Mouse (Mus musculus): ENCODE data around the gene Kmt5a. TPM values are rescaled to one million over a fixed set of nuclear protein-coding genes. Genes with fewer than 3 reads are reported as not detected.

The Kmt5a gene
- polyA plus RNA-seq, 1 experiment from 2014 or later: 23.1 TPM

DNA sequence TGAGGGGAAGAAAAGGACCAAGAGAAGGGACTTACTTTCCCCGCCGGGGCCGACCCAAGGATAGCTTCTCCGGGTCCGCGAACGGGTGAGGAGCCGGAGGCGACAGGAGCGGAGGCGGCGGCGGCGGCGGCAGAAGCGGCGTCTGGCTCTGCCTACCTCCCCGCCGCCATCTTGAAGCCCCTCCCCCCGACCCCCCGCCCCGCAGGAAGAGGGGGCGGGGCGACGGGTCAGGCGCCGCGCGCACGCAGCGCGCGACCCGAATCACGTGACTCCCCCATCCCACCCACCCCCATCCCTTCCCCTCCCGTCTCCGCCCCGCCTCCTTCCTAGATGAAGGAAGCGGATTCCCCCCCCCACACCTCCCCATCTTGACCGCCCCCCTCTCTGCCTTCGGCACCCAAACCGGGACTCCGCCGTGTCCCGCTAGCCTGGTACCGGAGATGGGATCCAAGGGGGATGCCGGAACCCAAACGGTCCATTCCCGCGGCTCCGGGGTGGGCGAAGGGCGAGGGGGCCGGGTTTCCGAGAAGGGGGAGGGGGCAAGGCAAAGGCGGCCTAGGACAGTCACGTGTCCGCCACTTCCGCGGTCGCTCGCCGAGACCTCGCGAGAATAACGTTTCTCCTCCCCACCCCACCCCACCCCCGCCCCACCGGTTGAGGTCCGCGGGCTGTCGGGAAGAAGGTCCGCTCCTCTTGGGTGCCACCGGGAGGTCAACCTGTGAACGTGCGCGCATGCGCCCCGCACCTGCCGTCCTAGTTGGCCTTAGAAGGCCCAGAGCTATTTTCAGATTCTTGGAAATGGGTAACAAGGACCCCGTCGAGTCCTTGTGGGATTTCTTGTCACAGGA lies 14.1 kb upstream of the Kmt5a start, which contains the start of gene Sbno1:
TSS of gene Sbno1 (minus strand) at position 590 of the 848 bp plus-strand sequence.
- Histone ChIP-seq H3K36me3 (replicated peaks; ENCODE audit: control insufficient read depth, insufficient read depth) (no peaks in the 10 kb centered on the region), H3K4me2 (replicated peaks) (peak within 1 kb of the TSS; percentile 90), H3K4me1 (replicated peaks; ENCODE audit: control insufficient read depth, insufficient read depth, low read length) (peaks cover 9% of the 10 kb centered on the region; the same call in 1 of the 2 replicates), H3K27ac (peak within 1 kb of the TSS; percentile 90), H3K27me3 (ENCODE audit: control insufficient read depth, insufficient read depth, low read length) (no peaks in the 10 kb centered on the region), H3K4me3 (replicated peaks; ENCODE audit: low read length) (peak within 1 kb of the TSS; percentile 99), H3K9ac (peak within 1 kb of the TSS; percentile 92), H3K9me3 (ENCODE audit: control insufficient read depth, low read length) (no peaks in the 10 kb centered on the region)
- under 1% methylated on average over 58 of the region's 81 CpGs for WGBS
- ATAC-seq (ENCODE audit: low FRiP score): peak; percentile 94
- DNase-seq (ENCODE audit: low spot score): peak; percentile 92

DNA sequence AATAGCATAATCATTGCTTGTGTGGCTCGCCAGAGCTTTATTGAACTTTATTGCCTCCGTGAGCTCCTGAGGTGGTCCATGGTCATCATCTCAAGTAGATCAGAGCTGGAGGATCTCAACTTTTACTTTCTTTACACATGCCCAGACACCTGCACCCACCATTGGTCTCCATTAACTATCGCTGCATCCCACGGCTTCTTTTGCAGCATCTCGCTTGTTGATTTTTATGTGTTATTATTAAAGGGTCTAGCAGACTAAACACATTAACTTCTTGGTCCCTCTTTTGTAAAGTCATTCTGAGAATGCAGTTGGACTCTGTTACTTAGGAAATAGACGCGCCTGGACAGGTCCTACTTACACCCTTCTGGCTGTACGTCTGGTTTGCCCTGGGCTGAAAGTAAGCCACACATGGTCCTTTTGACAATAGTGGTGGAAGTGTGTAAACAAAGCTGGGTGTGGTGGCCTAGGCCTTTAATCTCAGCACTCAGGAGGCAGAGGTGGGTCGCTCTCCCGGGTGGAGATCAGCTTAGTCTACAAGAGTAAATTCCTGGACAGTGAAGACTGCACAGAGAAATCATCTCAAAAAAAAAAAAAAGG lies 13.2 kb upstream of the Kmt5a start:
- no peaks in the 10 kb centered on the region for H3K27me3 ChIP-seq (ENCODE audit: control insufficient read depth, insufficient read depth, low read length)
- no peak for ATAC-seq (ENCODE audit: low FRiP score)
- WGBS: 93% methylated on average over 10 of the region's 10 CpGs

DNA sequence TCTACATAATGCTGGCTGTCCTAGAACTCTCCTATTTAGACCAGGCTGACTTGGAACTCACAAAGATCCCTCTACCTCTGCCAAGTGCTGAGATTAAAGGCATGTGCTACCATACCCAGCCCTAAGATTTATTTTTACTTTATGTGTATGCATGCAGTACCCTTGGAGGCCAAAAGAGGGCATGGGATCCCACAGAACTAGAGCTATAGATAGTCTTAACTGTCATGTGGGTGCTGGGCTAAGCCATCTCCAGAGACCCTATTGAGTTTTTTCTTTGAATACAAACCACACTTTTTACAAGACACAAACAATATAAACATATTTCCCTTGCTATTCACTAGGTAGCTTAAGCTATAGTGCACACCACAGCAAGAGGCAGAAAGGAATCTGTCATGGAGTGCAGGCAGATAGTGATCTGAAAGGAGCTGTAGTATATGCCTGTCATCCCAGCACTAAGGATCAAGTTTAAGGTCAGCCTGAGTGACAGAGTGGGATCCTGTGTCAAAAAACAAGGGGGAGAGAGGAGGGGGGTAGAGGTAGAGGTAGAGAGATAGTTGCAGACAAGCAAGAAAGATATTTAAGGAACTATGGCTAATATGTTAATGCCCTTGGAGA lies 7.2 kb upstream of the Kmt5a start:
- Histone ChIP-seq H3K27me3 (ENCODE audit: control insufficient read depth, insufficient read depth, low read length) (no peaks in the 10 kb centered on the region), H3K4me2 (replicated peaks) (no peak overlapping the region), H3K27ac (no peak overlapping the region), H3K4me1 (replicated peaks; ENCODE audit: control insufficient read depth, insufficient read depth, low read length) (no peaks in the 10 kb centered on the region), H3K36me3 (replicated peaks; ENCODE audit: control insufficient read depth, insufficient read depth) (no peaks in the 10 kb centered on the region), H3K9ac (no peak overlapping the region), H3K4me3 (replicated peaks; ENCODE audit: low read length) (no peak overlapping the region), H3K9me3 (ENCODE audit: control insufficient read depth, low read length) (no peaks in the 10 kb centered on the region)
- peak; percentile 73 for DNase-seq (ENCODE audit: low spot score)
- ATAC-seq (ENCODE audit: low FRiP score): peak; percentile 59; the same call in 1 of the 2 replicates

More for the DNA sequence above, 13.2 kb upstream of the Kmt5a start:
- peak overlapping the region; percentile 99 for H3K4me3 ChIP-seq (replicated peaks; ENCODE audit: low read length)
- peak overlapping the region; percentile 90 for H3K27ac ChIP-seq
- H3K9ac ChIP-seq: peak overlapping the region; percentile 30
- H3K36me3 ChIP-seq (replicated peaks; ENCODE audit: control insufficient read depth, insufficient read depth): no peaks in the 10 kb centered on the region
- H3K9me3 ChIP-seq (ENCODE audit: control insufficient read depth, low read length): no peaks in the 10 kb centered on the region
- peak overlapping the region; percentile 50 for H3K4me2 ChIP-seq (replicated peaks)
- peaks cover 9% of the 10 kb centered on the region; the same call in 1 of the 2 replicates for H3K4me1 ChIP-seq (replicated peaks; ENCODE audit: control insufficient read depth, insufficient read depth, low read length)
- DNase-seq (ENCODE audit: low spot score): no peak

DNA sequence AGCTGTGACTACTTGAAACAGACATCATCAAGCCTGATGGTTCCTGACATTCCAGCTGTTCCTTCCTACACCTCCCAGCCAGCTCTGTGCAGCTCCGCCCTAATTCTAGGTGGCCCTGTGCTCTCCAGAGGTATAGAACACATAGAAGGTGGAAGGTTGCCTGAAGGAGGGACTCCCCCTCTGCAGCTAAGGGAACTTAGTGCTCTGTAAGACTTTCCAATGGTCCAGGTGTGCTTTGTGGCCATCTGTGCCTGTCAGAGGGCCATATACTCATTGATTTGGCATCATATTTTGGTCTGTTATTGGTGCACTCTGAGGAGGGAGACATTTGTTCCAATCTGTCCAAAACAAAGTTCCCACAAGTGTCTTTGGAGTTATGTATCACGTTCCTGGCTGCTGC lies 6.7 kb upstream of the Kmt5a start:
- Histone ChIP-seq H3K9ac (no peak overlapping the region), H3K36me3 (replicated peaks; ENCODE audit: control insufficient read depth, insufficient read depth) (no peaks in the 10 kb centered on the region), H3K9me3 (ENCODE audit: control insufficient read depth, low read length) (no peaks in the 10 kb centered on the region), H3K4me1 (replicated peaks; ENCODE audit: control insufficient read depth, insufficient read depth, low read length) (no peaks in the 10 kb centered on the region), H3K4me2 (replicated peaks) (no peak overlapping the region), H3K27ac (no peak overlapping the region), H3K4me3 (replicated peaks; ENCODE audit: low read length) (no peak overlapping the region), H3K27me3 (ENCODE audit: control insufficient read depth, insufficient read depth, low read length) (no peaks in the 10 kb centered on the region)
- ATAC-seq (ENCODE audit: low FRiP score) (no peak), DNase-seq (ENCODE audit: low spot score) (no peak)
- 71% methylated on average over 2 of the region's 2 CpGs for WGBS

- 92% methylated on average over 5 of the region's 5 CpGs for WGBS
- H3K27ac ChIP-seq: no peak overlapping the region
- H3K27me3 ChIP-seq (ENCODE audit: control insufficient read depth, insufficient read depth, low read length): no peaks in the 10 kb centered on the region
- ATAC-seq (ENCODE audit: low FRiP score) (no peak), DNase-seq (ENCODE audit: low spot score) (no peak)
- no peak overlapping the region for H3K4me3 ChIP-seq (replicated peaks; ENCODE audit: low read length)
- H3K9me3 ChIP-seq (ENCODE audit: control insufficient read depth, low read length): no peaks in the 10 kb centered on the region
- no peak overlapping the region for H3K4me2 ChIP-seq (replicated peaks)
- H3K9ac ChIP-seq: no peak overlapping the region
- peaks cover 10% of the 10 kb centered on the region; the same call in 1 of the 2 replicates for H3K4me1 ChIP-seq (replicated peaks; ENCODE audit: control insufficient read depth, insufficient read depth, low read length)
- H3K36me3 ChIP-seq (replicated peaks; ENCODE audit: control insufficient read depth, insufficient read depth): no peaks in the 10 kb centered on the region
Observed at GRCm38 (mm10) chr5:124438229-124438628, 1.5 kb upstream of the Kmt5a start.

DNA sequence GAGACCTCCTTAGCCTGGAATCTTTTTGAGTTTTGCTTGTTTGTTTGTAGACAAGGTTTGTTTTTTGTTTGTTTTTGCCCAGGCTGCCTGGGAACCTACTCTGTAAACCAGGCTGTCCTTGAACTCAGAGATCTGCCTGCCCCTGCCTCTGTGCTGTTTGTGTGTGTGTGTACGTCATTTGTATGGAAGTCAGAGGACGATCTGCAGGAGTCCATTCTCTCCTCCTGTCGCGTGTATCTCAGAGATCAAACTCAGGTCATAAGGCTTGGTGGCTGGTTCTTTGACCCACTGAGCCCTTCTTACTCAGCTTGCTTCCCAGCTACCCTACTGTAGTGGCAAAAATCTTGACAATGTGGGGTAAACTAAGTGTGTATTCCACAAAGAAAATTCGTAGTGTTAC lies 984 bp upstream of the Kmt5a start:
- Histone ChIP-seq H3K4me2 (replicated peaks) (peak overlapping the region; percentile 100), H3K36me3 (replicated peaks; ENCODE audit: control insufficient read depth, insufficient read depth) (no peaks in the 10 kb centered on the region), H3K9ac (no peak overlapping the region), H3K4me3 (replicated peaks; ENCODE audit: low read length) (no peak overlapping the region), H3K9me3 (ENCODE audit: control insufficient read depth, low read length) (no peaks in the 10 kb centered on the region), H3K27ac (no peak overlapping the region), H3K4me1 (replicated peaks; ENCODE audit: control insufficient read depth, insufficient read depth, low read length) (peaks cover 10% of the 10 kb centered on the region; the same call in 1 of the 2 replicates), H3K27me3 (ENCODE audit: control insufficient read depth, insufficient read depth, low read length) (no peaks in the 10 kb centered on the region)
- DNase-seq (ENCODE audit: low spot score) (no peak), ATAC-seq (ENCODE audit: low FRiP score) (no peak)
- 65% methylated on average over 5 of the region's 5 CpGs for WGBS

- H3K27ac ChIP-seq: peak overlapping the region; percentile 60
- ATAC-seq (ENCODE audit: low FRiP score) (peak; percentile 49), DNase-seq (ENCODE audit: low spot score) (peak; percentile 52)
- H3K9ac ChIP-seq: peak overlapping the region; percentile 61
- H3K4me1 ChIP-seq (replicated peaks; ENCODE audit: control insufficient read depth, insufficient read depth, low read length): peaks cover 16% of the 10 kb centered on the region
- no peaks in the 10 kb centered on the region for H3K36me3 ChIP-seq (replicated peaks; ENCODE audit: control insufficient read depth, insufficient read depth)
- WGBS: under 1% methylated on average over 30 of the region's 30 CpGs
- peak overlapping the region; percentile 67 for H3K4me3 ChIP-seq (replicated peaks; ENCODE audit: low read length)
- peak overlapping the region; percentile 100 for H3K4me2 ChIP-seq (replicated peaks)
- no peaks in the 10 kb centered on the region for H3K27me3 ChIP-seq (ENCODE audit: control insufficient read depth, insufficient read depth, low read length)
- no peaks in the 10 kb centered on the region for H3K9me3 ChIP-seq (ENCODE audit: control insufficient read depth, low read length)
Observed at GRCm38 (mm10) chr5:124440094-124440701, 468 bp downstream of the Kmt5a start.

DNA sequence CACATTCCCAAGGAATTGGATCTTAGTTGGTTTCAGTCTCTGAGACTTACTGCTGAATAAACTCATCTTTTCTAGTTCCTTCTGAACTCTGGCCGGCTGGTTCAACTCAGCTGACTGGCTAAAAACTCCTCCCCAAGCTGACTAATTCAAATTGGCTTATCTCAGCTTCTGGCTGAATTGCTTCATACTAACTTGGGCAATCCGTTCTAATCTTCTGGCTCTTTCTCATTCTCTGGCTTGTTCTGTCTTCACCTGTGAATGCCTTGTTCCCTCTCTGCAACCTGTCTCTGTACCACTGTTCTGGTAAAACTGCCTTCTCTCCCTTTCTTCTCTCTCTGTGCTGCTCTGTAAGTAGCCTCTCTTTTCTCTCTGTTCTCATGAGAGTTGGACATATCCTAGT lies 2.9 kb downstream of the Kmt5a start:
- Histone ChIP-seq H3K4me3 (replicated peaks; ENCODE audit: low read length) (no peak overlapping the region), H3K9ac (no peak overlapping the region), H3K36me3 (replicated peaks; ENCODE audit: control insufficient read depth, insufficient read depth) (peaks cover 6% of the 10 kb centered on the region), H3K9me3 (ENCODE audit: control insufficient read depth, low read length) (no peaks in the 10 kb centered on the region), H3K4me2 (replicated peaks) (no peak overlapping the region), H3K4me1 (replicated peaks; ENCODE audit: control insufficient read depth, insufficient read depth, low read length) (peaks cover 27% of the 10 kb centered on the region), H3K27ac (no peak overlapping the region), H3K27me3 (ENCODE audit: control insufficient read depth, insufficient read depth, low read length) (no peaks in the 10 kb centered on the region)
- no peak for DNase-seq (ENCODE audit: low spot score)
- ATAC-seq (ENCODE audit: low FRiP score): no peak
- WGBS: 91% methylated on average over 2 of the region's 2 CpGs

- H3K9me3 ChIP-seq (ENCODE audit: control insufficient read depth, low read length): no peaks in the 10 kb centered on the region
- no peak overlapping the region for H3K9ac ChIP-seq
- peaks cover 27% of the 10 kb centered on the region for H3K4me1 ChIP-seq (replicated peaks; ENCODE audit: control insufficient read depth, insufficient read depth, low read length)
- H3K27ac ChIP-seq: no peak overlapping the region
- peaks cover 21% of the 10 kb centered on the region for H3K36me3 ChIP-seq (replicated peaks; ENCODE audit: control insufficient read depth, insufficient read depth)
- H3K27me3 ChIP-seq (ENCODE audit: control insufficient read depth, insufficient read depth, low read length): no peaks in the 10 kb centered on the region
- H3K4me2 ChIP-seq (replicated peaks): peak overlapping the region; percentile 94
- WGBS: 67% methylated on average over 3 of the region's 3 CpGs
- no peak for DNase-seq (ENCODE audit: low spot score)
- H3K4me3 ChIP-seq (replicated peaks; ENCODE audit: low read length): no peak overlapping the region
- no peak for ATAC-seq (ENCODE audit: low FRiP score)
Observed at GRCm38 (mm10) chr5:124444208-124444607, 4.5 kb downstream of the Kmt5a start.

All from hindbrain, embryonic 14.5 days (tissue).